Mouse (Mus musculus): ENCODE results near the gene Kif26a. TPM values are rescaled to one million over a fixed set of nuclear protein-coding genes. Genes with fewer than 3 reads are reported as not detected.

The Kif26a gene
- total RNA-seq, 2 experiments from 2014 or later: 4.4 to 4.5 TPM

DNA sequence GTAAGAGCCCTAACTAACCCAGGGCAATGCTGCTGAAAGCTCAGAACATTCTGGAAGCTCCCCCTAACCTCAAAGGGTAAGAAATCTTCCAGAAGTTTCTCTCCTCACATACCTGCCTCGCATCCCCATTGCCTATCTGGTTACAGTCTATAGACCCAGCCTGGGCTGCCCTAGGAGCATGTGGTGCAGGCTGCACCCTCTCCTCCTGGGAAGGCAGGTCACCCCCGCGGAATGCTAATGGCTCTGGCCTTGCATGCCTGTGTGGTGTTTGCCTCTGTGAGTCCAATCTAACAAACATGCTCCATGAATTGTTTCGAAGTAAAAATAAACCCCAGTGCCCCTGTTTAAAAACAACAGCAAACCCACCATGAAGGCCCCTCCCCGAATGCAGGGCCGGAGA lies 75.3 kb downstream of the Kif26a start:
- no peak for DNase-seq

DNA sequence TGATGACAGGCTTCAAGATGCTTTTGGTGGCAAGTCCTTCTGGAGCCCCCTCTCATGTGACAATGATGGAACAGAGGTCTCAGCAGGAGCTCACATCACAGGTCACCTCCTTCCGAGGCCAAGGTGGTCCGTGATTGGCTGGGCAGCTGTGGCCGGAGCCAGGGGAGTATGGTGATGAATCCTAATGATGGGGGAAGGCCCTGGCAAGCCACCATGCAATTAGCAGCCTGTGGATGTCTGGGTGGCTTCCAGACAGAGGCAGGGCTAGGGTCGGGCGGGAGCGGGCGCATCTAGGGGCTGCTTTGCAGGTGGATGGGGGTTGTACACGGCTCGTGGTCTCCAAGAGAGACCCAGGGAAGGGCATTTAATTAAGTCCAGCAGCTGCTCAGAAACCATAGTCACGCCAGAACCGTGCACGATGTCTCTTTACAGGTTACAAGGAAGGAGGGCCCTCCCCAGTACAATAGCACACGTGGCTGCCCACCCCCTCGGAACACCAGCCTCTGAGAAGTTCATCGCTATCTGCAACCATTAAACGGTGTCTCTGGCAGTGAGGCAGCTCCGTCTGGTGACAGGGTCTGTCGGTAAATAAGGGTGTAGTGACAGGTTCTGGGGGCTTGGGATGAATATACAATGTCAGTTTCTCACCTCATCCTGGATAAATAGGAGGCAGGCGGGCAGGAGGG lies 75.9 kb downstream of the Kif26a start:
- peak; percentile 14 to 25 for DNase-seq

DNA sequence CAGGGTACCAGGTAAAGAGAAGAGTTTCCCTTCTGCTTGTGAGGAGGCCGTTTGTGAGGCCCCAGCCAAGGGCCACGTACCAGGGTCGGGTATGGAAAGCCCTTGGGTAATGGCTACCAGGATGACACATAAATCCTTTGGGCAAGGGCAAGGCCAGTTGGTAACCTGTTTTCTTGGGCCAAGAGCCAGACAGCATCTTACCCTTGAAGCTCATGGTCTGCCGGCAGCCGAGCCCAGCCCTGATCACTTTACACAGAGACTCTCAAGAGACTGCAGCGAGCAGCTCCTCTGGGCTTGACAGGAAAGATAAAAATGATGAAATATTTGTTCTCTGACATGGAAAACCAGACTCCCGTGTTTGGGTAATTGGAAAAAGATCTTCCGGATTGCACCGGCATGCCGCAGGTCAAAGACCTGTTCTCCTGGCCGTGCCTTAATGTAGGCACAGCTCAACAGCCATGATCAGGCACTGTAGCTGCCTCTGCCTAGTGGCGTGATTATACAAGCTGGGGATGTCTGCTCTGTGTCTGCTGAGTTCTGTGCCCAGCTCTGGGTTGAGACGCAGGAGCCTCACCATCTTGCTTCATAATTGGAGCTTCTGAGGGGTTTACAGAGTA lies 77.8 kb downstream of the Kif26a start:
- no peak for DNase-seq

DNA sequence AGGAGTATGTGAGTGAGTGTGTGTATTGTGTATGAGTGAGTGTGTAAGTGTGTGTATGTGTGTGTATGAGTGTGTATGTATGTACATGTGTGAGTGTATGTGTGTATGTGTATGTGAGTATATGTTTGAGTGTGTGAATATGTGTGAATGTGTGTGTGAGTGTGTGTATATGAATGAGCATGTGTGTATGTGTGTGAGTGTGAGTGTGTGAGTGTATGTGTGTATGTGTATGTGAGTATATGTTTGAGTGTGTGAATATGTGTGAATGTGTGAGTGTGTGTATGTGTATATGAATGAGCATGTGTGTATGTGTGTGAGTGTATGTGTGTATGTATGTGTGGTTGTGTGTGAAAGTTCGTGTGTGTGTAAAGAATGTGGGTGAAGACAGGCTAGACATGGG lies 80.2 kb downstream of the Kif26a start:
- DNase-seq: no peak

DNA sequence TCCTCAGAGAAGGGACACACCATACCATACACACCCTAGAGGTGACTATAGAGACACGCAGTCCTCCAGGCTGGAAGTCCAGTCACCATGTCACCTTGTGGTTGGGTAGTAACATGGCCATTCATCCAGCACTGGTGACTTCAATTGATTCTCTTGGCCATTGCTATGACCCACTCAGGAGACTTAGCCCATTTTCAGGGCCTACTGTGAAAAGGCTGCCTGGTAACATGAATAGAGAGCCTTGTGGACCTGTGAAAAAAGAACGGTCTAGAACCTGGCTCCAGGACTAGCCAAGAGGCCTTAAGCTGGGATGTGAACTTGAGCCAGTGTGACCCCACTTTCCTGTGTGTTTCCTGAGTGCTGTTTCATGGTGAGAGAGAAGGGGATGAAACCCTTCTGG lies 80.6 kb downstream of the Kif26a start:
- no peak for DNase-seq

DNA sequence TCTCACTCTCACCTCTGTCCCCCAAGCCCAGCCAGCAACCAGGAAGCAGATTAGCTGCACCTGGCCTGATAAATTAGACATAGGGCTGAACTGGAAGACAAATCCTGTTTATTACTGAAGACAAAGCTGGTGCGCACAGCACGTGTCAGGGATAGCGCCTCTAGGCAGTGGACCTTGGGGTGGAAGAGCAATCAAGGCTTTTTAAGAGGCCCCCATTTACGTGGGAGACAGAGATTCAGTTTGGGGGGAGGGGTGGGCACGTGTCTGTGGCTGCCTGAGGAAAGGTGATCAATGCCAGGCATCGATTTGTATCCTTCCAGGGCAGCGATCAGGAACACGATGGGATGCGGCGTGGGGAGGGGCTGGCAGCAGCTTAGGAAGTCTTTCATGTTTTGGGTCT lies 83.1 kb downstream of the Kif26a start:
- no peak for DNase-seq

DNA sequence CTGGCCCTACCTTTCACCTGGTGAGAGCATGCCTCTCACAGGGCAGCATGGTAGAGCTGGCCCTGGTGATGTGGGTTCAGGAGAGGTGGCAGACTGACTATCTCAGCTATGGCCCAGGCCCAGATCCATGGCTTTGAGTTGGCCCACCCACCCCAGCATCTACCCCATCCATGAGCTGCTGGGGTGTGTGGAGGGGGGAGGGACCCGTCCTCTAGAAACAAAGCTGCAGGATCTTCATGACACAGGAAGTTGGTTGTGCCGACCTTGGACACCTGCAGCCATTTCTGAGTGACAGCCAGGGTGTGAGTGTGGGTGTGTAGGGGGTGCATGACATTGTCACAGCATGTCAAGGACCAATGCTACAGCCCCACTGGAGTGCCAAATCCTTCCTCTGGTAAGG lies 84.2 kb downstream of the Kif26a start:
- no peak for DNase-seq

Small RNA genes lying within 50 kb of the gene (microRNA-seq; reads per million reads assigned to microRNA genes)
- gene Mir203 (54.4 to 59.1 reads per million in 2 experiments), gene Mir3073a (0 reads per million in 2 experiments), gene Mir3073b (0 reads per million in 2 experiments)

Other genes with a start within 250 kb of the Kif26a start
- gene Ppp1r13b, start 238.1 kb upstream of the Kif26a start, total RNA-seq (2021): 100 to 1,000 TPM in 1 of 2 experiments, 10 to 100 TPM in 1; 92.0 to 104 TPM
- 100 to 1,000 TPM; 357 to 419 TPM for gene Atp5mpl, start 179.2 kb upstream of the Kif26a start, total RNA-seq (2021)
- gene Tdrd9, start 174.6 kb upstream of the Kif26a start, total RNA-seq (2021): under 1 TPM; 0.30 to 0.33 TPM
- gene Rd3l, start 164.9 kb upstream of the Kif26a start, total RNA-seq (2021): not detected
- 1 to 10 TPM; 1.8 to 2.2 TPM for gene Aspg, start 39.5 kb upstream of the Kif26a start, total RNA-seq (2021)